Mouse (Mus musculus): ENCODE data around the gene Gpnmb. TPM values are rescaled to one million over a fixed set of nuclear protein-coding genes. Genes with fewer than 3 reads are reported as not detected.

Gpnmb gene
- polyA plus RNA-seq, 1 experiment = 0.44 TPM

DNA sequence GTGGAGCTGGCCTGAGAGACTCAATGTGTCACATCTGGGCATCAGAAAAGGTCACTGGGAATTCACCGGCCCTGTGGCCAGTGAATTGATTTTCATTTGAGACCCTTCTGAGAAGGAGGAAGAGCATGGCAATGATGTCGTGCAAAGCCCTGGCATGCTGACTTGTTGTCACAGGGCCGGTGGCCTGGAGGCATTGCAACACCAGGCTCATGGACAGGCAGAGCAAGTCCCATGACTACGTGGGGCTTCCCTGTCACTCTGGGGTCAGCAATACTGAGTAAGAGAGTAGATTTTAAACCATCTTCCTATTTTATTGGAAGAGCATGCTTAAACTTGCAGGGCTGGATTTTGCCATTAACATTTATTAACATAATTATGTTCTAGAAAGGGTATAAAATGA lies 23.3 kb upstream of the Gpnmb start:
- DNase-seq (ENCODE audit: low read depth) = no peak
- TF ChIP-seq CTCF (IDR thresholded peaks at IDR 0.05; ENCODE audit: borderline replicate concordance, extremely low read depth, insufficient read depth, insufficient read length) = no peak
- TF ChIP-seq POLR2A (IDR thresholded peaks at IDR 0.05; ENCODE audit: borderline replicate concordance, extremely low read depth, insufficient read depth, insufficient read length, poor library complexity, severe bottlenecking) = no peak

DNA sequence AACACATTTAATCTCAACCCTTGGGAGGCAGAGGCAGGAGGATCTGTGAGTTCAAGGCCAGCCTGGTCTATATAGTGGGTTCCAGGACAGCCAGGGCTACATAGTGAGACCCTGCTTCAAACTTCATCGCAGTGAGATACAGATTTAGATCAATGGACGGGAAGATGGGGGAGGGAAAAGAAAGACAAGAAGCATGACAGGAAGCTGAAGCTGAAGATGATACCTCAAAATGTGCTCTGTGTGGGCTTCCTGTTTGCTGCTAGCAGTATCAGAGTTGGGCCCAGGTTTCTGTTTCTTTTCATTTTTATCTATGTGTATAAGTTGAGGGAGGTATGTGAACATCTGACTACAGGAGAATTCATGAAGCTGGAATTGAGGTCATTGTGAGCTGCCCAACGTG lies 22.9 kb upstream of the Gpnmb start:
- TF ChIP-seq CTCF (IDR thresholded peaks at IDR 0.05; ENCODE audit: borderline replicate concordance, extremely low read depth, insufficient read depth, insufficient read length) = no peak
- no peak for TF ChIP-seq POLR2A (IDR thresholded peaks at IDR 0.05; ENCODE audit: borderline replicate concordance, extremely low read depth, insufficient read depth, insufficient read length, poor library complexity, severe bottlenecking)
- DNase-seq (ENCODE audit: low read depth) = no peak

DNA sequence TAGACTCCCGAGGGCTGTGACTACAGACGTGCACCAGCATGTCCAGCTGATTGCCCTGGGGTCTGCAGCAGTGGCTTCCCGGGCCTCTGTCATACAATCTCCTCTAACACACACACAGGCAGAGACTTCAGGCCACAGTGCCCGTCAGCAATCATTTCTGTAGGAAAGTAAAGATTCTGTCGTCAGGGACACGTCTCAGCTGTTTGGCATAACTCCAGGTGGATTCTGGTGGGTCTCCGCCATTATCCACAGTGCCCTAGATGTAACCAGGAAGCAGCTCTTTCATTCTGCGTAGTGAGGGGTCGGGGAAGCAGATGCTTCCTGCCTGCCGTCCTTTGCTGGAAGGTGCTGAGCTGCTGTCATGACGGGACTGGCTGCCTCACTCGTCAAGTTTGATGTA lies 19.2 kb upstream of the Gpnmb start:
- TF ChIP-seq CTCF (IDR thresholded peaks at IDR 0.05; ENCODE audit: borderline replicate concordance, extremely low read depth, insufficient read depth, insufficient read length) = no peak
- TF ChIP-seq POLR2A (IDR thresholded peaks at IDR 0.05; ENCODE audit: borderline replicate concordance, extremely low read depth, insufficient read depth, insufficient read length, poor library complexity, severe bottlenecking) = no peak
- DNase-seq (ENCODE audit: low read depth) = peak; percentile 20

DNA sequence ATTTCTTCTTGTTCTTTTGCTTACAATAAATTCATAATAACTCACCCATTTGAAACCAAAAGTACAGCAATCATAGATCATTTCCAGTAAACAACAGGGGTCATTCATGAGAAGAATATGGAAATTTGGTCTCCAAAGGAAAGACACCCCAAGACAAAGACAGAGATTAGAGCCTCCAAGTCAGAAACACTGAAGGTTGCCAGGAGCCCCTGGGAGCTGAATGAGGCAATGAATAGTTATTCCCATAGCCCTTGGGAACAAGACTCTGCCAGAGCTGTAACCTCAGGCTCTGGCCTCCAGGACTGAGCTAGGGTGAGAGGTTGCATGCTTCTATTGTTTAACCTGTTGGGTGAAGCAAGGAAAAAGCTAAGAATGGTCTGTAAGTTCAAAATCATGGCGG lies 17.0 kb upstream of the Gpnmb start:
- no peak for DNase-seq (ENCODE audit: low read depth)
- TF ChIP-seq POLR2A (IDR thresholded peaks at IDR 0.05; ENCODE audit: borderline replicate concordance, extremely low read depth, insufficient read depth, insufficient read length, poor library complexity, severe bottlenecking) = no peak
- no peak for TF ChIP-seq CTCF (IDR thresholded peaks at IDR 0.05; ENCODE audit: borderline replicate concordance, extremely low read depth, insufficient read depth, insufficient read length)

DNA sequence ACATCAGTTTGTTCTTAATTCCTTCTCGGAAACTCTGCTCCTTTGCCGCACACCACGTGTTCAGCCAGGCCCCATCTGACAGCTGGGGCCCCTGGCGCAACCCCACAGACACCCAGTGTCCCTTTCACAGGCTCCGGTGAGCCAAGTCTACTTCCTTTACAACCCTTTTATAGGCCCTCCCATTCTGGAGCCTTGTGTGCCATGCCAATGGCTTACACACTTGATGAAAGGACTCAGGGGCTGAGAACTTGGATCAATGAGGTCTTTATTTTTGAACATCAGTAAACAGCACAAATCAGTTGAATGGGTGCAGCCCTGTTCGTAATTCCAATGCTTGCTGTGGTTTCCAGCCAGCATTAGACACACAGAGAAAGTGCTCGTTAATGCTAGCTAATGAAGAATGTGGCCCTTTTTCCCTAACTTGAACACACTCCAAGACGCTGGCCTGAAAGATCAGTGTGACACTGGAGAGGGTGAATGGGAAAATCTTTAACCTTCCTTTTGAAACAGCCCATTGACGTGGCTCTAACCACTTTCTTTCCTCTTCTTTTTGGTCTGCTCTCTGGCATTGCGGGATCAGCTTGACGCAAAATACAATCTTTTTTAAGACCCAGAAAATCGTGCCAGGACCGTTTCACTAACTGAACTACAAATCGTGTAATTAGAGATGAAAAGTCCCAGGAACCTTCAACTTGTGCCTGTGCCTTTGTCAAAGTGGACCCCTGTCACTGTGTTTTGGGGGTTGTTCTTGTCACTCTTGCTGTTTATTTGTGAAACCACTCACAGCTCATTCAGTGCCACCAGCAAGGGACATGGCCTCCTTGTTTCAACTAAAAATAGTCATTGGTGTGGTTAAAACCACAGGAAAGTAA lies 15.0 kb upstream of the Gpnmb start:
- TF ChIP-seq POLR2A (IDR thresholded peaks at IDR 0.05; ENCODE audit: borderline replicate concordance, extremely low read depth, insufficient read depth, insufficient read length, poor library complexity, severe bottlenecking) (no peak), CTCF (IDR thresholded peaks at IDR 0.05; ENCODE audit: borderline replicate concordance, extremely low read depth, insufficient read depth, insufficient read length) (no peak)
- DNase-seq (ENCODE audit: low read depth) = peak; percentile 96

DNA sequence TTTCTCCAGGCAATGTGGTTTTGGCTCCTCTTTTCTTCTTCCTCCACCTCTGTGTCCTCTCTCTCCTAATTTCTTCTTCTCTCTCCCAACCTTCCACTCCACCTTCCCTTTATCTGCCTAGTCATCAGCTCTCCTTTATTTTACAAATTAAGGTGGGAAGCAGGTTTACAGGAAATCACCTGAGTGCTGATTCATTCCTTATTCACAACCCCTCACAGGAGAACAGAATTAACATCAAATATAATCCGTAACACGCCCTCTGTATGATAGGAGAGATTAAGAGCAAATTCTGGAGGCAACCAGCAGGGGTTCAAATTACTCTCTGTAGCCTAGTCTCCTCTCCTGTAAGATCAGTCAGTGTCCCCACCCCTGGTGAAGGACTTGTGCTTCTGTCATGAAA lies 14.0 kb upstream of the Gpnmb start:
- no peak for DNase-seq (ENCODE audit: low read depth)
- TF ChIP-seq CTCF (IDR thresholded peaks at IDR 0.05; ENCODE audit: borderline replicate concordance, extremely low read depth, insufficient read depth, insufficient read length) = no peak
- no peak for TF ChIP-seq POLR2A (IDR thresholded peaks at IDR 0.05; ENCODE audit: borderline replicate concordance, extremely low read depth, insufficient read depth, insufficient read length, poor library complexity, severe bottlenecking)

DNA sequence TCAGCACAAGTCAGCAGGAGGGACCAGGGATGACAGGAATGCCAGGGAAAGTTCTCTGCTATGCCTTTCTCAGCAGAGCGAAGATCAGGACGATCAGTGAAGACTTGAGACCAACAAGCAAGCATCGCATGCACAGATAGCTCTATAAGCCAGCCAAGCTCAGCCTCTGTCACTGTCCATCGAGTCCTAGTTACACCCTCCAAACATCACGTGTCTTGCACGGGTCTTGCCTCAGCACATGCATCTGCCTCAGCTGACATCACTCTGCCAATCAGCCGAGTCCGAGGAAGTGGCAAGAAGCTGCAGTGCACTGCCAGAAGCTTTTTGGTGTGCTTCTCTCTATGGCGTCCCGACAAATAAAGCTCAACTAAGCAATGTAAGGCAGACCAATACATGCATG lies 13.0 kb upstream of the Gpnmb start:
- no peak for DNase-seq (ENCODE audit: low read depth)
- TF ChIP-seq POLR2A (IDR thresholded peaks at IDR 0.05; ENCODE audit: borderline replicate concordance, extremely low read depth, insufficient read depth, insufficient read length, poor library complexity, severe bottlenecking) (no peak), CTCF (IDR thresholded peaks at IDR 0.05; ENCODE audit: borderline replicate concordance, extremely low read depth, insufficient read depth, insufficient read length) (no peak)

DNA sequence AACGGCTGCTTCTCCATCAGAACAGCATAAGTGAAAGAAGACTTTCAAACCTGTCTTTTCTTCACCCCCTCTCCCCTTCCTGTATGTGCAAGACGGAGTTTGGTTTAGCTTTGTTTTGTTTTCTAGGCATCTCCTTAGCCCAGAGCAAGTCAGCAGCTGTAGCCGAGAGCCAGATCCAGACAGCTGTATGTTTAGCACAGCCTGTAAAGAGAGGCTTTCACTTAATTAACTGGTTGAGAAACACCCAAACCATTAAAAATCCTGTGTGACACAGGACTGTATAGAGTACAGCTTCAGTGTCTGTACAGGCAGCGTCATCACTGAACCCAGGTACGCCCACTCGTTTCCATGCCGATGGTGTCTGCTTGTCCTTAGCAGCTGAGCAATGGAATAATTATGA lies 11.1 kb upstream of the Gpnmb start:
- TF ChIP-seq POLR2A (IDR thresholded peaks at IDR 0.05; ENCODE audit: borderline replicate concordance, extremely low read depth, insufficient read depth, insufficient read length, poor library complexity, severe bottlenecking) (no peak), CTCF (IDR thresholded peaks at IDR 0.05; ENCODE audit: borderline replicate concordance, extremely low read depth, insufficient read depth, insufficient read length) (no peak)
- DNase-seq (ENCODE audit: low read depth) = no peak

DNA sequence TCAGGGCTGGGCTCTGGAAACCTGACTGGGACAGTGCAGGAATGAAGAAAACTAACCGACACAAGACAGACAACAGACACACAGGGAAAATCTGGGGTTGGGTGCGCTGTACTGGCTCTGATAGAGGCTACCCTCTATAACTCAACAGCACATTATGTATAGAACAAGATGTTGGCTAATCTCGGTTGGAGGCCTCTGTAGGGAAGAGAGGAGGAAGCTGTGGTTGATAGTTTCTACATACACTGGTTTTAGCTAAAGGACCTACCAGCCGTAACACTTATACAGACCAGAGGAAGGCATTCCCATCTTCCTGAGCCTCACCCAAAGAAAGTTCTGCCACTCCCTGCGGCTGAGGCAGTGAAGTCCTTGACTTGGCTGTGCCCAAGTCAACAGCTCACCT lies 9.8 kb upstream of the Gpnmb start:
- TF ChIP-seq POLR2A (IDR thresholded peaks at IDR 0.05; ENCODE audit: borderline replicate concordance, extremely low read depth, insufficient read depth, insufficient read length, poor library complexity, severe bottlenecking) = no peak
- no peak for TF ChIP-seq CTCF (IDR thresholded peaks at IDR 0.05; ENCODE audit: borderline replicate concordance, extremely low read depth, insufficient read depth, insufficient read length)
- DNase-seq (ENCODE audit: low read depth) = no peak

DNA sequence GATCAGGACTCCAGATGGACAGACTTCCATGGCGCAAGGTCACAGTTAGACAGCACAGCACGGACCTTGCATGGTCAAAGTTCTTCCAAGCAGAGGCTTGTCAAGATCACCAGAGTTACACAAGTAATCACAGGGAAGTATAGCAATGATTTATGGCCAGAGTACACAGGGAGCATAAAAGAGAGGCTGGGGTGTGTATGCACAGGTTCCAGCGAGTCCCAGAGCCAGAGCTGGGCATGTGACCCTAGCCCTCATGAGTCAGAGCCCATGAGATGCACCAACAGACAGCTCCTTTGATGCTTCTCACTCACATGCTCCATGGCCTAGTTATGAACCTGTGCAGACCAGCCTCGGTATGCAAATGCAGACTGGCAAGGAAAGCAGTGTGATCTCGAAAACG lies 8.3 kb upstream of the Gpnmb start:
- TF ChIP-seq POLR2A (IDR thresholded peaks at IDR 0.05; ENCODE audit: borderline replicate concordance, extremely low read depth, insufficient read depth, insufficient read length, poor library complexity, severe bottlenecking) (no peak), CTCF (IDR thresholded peaks at IDR 0.05; ENCODE audit: borderline replicate concordance, extremely low read depth, insufficient read depth, insufficient read length) (no peak)
- DNase-seq (ENCODE audit: low read depth) = no peak

DNA sequence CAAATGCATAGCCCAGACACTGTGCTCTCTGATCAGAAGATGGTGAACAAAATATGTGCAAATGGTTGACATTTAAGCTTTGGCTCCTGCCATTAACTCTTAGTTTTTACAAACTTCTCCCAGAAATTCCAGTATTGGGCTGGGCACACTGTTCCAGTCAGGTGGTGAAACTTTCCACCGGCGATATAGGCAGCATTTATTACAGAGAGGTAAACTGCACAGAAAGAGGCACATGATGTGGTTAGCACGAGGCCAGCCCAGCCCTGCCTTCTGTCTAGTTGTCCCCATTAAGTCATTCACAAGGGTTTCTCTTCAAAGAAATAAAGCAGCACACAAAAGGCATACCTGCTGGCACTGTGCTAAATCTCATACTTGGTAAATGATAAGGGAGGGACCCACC lies 7.6 kb upstream of the Gpnmb start:
- DNase-seq (ENCODE audit: low read depth) = no peak
- no peak for TF ChIP-seq CTCF (IDR thresholded peaks at IDR 0.05; ENCODE audit: borderline replicate concordance, extremely low read depth, insufficient read depth, insufficient read length)
- no peak for TF ChIP-seq POLR2A (IDR thresholded peaks at IDR 0.05; ENCODE audit: borderline replicate concordance, extremely low read depth, insufficient read depth, insufficient read length, poor library complexity, severe bottlenecking)

DNA sequence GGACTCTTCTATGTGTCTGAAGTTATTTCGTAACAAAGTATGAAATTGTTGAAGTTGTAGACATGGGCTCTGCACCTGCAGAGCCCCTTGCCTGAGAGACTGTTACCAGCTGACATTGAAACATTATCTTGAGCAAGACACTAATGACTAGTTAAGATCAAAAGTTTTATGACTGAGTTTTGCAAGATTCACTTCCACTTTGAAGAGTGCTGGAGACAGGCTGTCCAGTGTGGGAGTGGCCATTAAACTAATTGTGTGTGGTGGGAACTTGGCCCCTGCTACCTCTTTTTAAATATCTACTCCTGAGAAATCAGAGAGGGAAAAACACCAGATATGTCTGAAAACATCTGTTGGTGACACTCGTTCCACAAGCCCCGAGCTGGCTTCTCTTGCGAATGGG lies 5.1 kb upstream of the Gpnmb start:
- DNase-seq (ENCODE audit: low read depth) = no peak
- TF ChIP-seq CTCF (IDR thresholded peaks at IDR 0.05; ENCODE audit: borderline replicate concordance, extremely low read depth, insufficient read depth, insufficient read length) (no peak), POLR2A (IDR thresholded peaks at IDR 0.05; ENCODE audit: borderline replicate concordance, extremely low read depth, insufficient read depth, insufficient read length, poor library complexity, severe bottlenecking) (no peak)
